Mouse (Mus musculus): ENCODE results near the gene Gpc4. TPM values are rescaled to one million over a fixed set of nuclear protein-coding genes. Genes with fewer than 3 reads are reported as not detected.

Gene Gpc4
- total RNA-seq, 1 experiment: 56.5 TPM

- TF ChIP-seq ZC3H11A (IDR thresholded peaks at IDR 0.05; ENCODE audit: borderline replicate concordance, low read depth, low read length) (no peak), HCFC1 (IDR thresholded peaks at IDR 0.05; ENCODE audit: borderline replicate concordance, insufficient read depth, low read length) (no peak), ZNF384 (IDR thresholded peaks at IDR 0.05; ENCODE audit: low read depth, low read length) (no peak), MAFK (IDR thresholded peaks at IDR 0.05; ENCODE audit: insufficient read depth, low read depth, low read length) (no peak), CHD2 (IDR thresholded peaks at IDR 0.05; ENCODE audit: low read depth, low read length) (no peak)
- Histone ChIP-seq H3K9ac (ENCODE audit: insufficient read depth, low read depth, low read length, poor library complexity, severe bottlenecking) (no peak overlapping the region), H3K27ac (ENCODE audit: insufficient read depth, low read depth, low read length, poor library complexity, severe bottlenecking) (no peak overlapping the region), H3K9me3 (ENCODE audit: control insufficient read depth, insufficient read depth, low read depth, low read length) (no peaks in the 10 kb centered on the region), H3K4me1 (ENCODE audit: control insufficient read depth in 2 of 2, insufficient read depth in 2 of 2, low read length in 2 of 2, poor library complexity in 1 of 2) (no peaks in the 10 kb centered on the region), H3K4me3 (ENCODE audit: insufficient read depth in 1 of 2, low read depth in 1 of 2, low read length in 2 of 2, poor library complexity in 1 of 2, severe bottlenecking in 1 of 2) (no peak overlapping the region), H3K36me3 (ENCODE audit: control insufficient read depth, insufficient read depth, low read length, poor library complexity, severe bottlenecking) (no peaks in the 10 kb centered on the region)
- DNase-seq (ENCODE audit: low read depth, low spot score): no peak
- in situ Hi-C loops (cut with MboI; ENCODE audit: low sequenced_read_pairs in 2 of 2, unreplicated experiment in 2 of 2): no loop called here
Measured at GRCm38 (mm10) chrX:52108966-52109365, 56.1 kb downstream of the Gpc4 start.

DNA sequence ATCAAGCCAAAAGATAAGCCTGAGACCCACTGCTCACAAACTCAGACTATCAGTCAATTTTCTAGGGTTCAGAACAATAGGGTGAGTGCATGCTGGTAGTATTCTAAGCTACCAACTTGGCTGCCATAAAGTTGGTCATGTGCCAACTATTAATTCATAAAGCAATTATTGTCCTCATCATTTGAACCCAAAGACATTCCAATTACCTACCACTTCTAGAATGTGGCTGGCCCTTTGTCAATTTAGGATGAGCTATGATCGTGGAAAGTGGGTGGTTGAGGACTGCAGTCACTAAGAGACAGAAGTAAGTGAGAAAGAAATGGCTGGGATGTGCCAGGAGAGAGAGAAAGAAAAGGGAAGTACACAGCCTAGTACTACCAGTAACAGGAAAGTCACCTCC lies 61.3 kb downstream of the Gpc4 start:
- Histone ChIP-seq H3K27ac (ENCODE audit: insufficient read depth, low read depth, low read length, poor library complexity, severe bottlenecking) (no peak overlapping the region), H3K4me3 (ENCODE audit: insufficient read depth in 1 of 2, low read depth in 1 of 2, low read length in 2 of 2, poor library complexity in 1 of 2, severe bottlenecking in 1 of 2) (no peak overlapping the region), H3K9ac (ENCODE audit: insufficient read depth, low read depth, low read length, poor library complexity, severe bottlenecking) (no peak overlapping the region), H3K9me3 (ENCODE audit: control insufficient read depth, insufficient read depth, low read depth, low read length) (no peaks in the 10 kb centered on the region), H3K36me3 (ENCODE audit: control insufficient read depth, insufficient read depth, low read length, poor library complexity, severe bottlenecking) (no peaks in the 10 kb centered on the region), H3K4me1 (ENCODE audit: control insufficient read depth in 2 of 2, insufficient read depth in 2 of 2, low read length in 2 of 2, poor library complexity in 1 of 2) (no peaks in the 10 kb centered on the region)
- TF ChIP-seq ZC3H11A (IDR thresholded peaks at IDR 0.05; ENCODE audit: borderline replicate concordance, low read depth, low read length) (no peak), ZNF384 (IDR thresholded peaks at IDR 0.05; ENCODE audit: low read depth, low read length) (no peak), CHD2 (IDR thresholded peaks at IDR 0.05; ENCODE audit: low read depth, low read length) (no peak), MAFK (IDR thresholded peaks at IDR 0.05; ENCODE audit: insufficient read depth, low read depth, low read length) (no peak), HCFC1 (IDR thresholded peaks at IDR 0.05; ENCODE audit: borderline replicate concordance, insufficient read depth, low read length) (no peak)
- DNase-seq (ENCODE audit: low read depth, low spot score): no peak
- in situ Hi-C loops (cut with MboI; ENCODE audit: low sequenced_read_pairs in 2 of 2, unreplicated experiment in 2 of 2): no loop called here

DNA sequence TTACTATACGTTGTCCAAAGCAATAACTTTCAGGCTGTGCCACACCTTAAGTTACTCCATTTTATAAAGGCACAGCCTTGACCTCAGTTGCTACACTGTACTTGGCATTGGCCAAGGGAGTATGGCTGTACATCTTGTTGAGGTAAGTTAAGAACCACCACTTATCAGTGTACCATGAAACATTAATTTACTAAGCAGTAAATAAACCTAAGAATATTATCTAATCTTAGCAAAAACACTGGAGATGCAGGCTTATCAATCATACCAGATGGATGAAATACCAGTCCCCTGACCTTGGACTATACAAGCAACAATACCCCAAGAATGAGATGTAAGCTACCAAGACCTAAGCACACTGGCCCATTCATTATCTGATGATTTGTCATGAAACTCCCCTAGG lies 63.1 kb downstream of the Gpc4 start:
- TF ChIP-seq MAFK (IDR thresholded peaks at IDR 0.05; ENCODE audit: insufficient read depth, low read depth, low read length) (no peak), CHD2 (IDR thresholded peaks at IDR 0.05; ENCODE audit: low read depth, low read length) (no peak), ZNF384 (IDR thresholded peaks at IDR 0.05; ENCODE audit: low read depth, low read length) (no peak), ZC3H11A (IDR thresholded peaks at IDR 0.05; ENCODE audit: borderline replicate concordance, low read depth, low read length) (no peak), HCFC1 (IDR thresholded peaks at IDR 0.05; ENCODE audit: borderline replicate concordance, insufficient read depth, low read length) (no peak)
- H3K27ac ChIP-seq (ENCODE audit: insufficient read depth, low read depth, low read length, poor library complexity, severe bottlenecking): no peak overlapping the region
- DNase-seq (ENCODE audit: low read depth, low spot score): no peak
- no peak overlapping the region for H3K4me3 ChIP-seq (ENCODE audit: insufficient read depth in 1 of 2, low read depth in 1 of 2, low read length in 2 of 2, poor library complexity in 1 of 2, severe bottlenecking in 1 of 2)
- no peaks in the 10 kb centered on the region for H3K4me1 ChIP-seq (ENCODE audit: control insufficient read depth in 2 of 2, insufficient read depth in 2 of 2, low read length in 2 of 2, poor library complexity in 1 of 2)
- no peak overlapping the region for H3K9ac ChIP-seq (ENCODE audit: insufficient read depth, low read depth, low read length, poor library complexity, severe bottlenecking)
- no peaks in the 10 kb centered on the region for H3K9me3 ChIP-seq (ENCODE audit: control insufficient read depth, insufficient read depth, low read depth, low read length)
- in situ Hi-C loops (cut with MboI; ENCODE audit: low sequenced_read_pairs in 2 of 2, unreplicated experiment in 2 of 2): no loop called here
- no peaks in the 10 kb centered on the region for H3K36me3 ChIP-seq (ENCODE audit: control insufficient read depth, insufficient read depth, low read length, poor library complexity, severe bottlenecking)

DNA sequence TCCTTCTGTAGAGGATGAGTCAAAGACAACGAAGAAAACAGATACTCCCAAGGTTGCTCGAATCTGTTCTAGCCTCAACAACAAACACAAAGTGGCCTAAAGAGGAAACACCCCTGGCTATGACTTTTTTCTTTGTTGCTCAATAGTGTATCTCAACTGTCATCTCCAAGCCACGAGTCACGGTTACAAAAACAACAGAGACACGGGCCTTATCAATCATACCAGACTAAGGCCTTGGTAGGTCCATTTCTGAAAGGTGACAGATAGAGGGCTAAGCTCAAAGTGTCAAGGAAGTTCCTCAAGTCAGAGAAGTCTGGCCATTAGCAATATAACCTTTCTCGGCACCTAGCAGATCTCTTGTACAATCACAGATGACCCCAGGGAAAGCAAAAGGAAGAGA lies 63.6 kb downstream of the Gpc4 start:
- DNase-seq (ENCODE audit: low read depth, low spot score): no peak
- Histone ChIP-seq H3K4me1 (ENCODE audit: control insufficient read depth in 2 of 2, insufficient read depth in 2 of 2, low read length in 2 of 2, poor library complexity in 1 of 2) (no peaks in the 10 kb centered on the region), H3K27ac (ENCODE audit: insufficient read depth, low read depth, low read length, poor library complexity, severe bottlenecking) (no peak overlapping the region), H3K9me3 (ENCODE audit: control insufficient read depth, insufficient read depth, low read depth, low read length) (no peaks in the 10 kb centered on the region), H3K9ac (ENCODE audit: insufficient read depth, low read depth, low read length, poor library complexity, severe bottlenecking) (no peak overlapping the region), H3K4me3 (ENCODE audit: insufficient read depth in 1 of 2, low read depth in 1 of 2, low read length in 2 of 2, poor library complexity in 1 of 2, severe bottlenecking in 1 of 2) (no peak overlapping the region), H3K36me3 (ENCODE audit: control insufficient read depth, insufficient read depth, low read length, poor library complexity, severe bottlenecking) (no peaks in the 10 kb centered on the region)
- in situ Hi-C loops (cut with MboI; ENCODE audit: low sequenced_read_pairs in 2 of 2, unreplicated experiment in 2 of 2): no loop called here
- TF ChIP-seq ZNF384 (IDR thresholded peaks at IDR 0.05; ENCODE audit: low read depth, low read length) (no peak), ZC3H11A (IDR thresholded peaks at IDR 0.05; ENCODE audit: borderline replicate concordance, low read depth, low read length) (no peak)

DNA sequence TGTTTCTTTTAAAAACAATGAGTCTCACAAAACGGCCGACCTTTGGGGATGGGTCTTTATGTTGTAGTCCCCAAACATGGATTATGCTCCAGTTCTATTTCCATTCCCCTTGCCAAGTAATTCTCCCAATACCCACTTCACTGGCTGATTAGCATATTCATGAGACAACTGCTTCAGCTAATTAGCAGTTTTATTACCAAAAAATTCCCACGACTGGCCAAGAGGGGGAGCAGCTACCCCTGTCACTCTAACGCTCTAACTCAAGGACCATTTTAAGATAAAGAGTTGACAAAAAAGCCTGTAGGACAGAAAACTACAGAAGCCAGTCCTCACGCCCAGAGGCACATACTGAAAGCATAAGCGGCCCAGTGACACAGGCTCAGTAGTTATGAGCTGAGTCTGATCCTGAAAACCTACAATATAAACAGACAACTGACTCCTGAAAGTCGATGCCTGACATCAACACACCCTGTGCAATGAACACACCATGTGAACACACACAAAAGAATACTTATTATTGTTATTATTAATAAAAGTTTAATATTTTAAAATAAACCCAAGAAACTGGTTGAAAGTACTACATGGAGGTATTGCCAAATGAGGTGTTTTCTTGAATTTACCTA lies 77.2 kb downstream of the Gpc4 start:
- TF ChIP-seq HCFC1 (IDR thresholded peaks at IDR 0.05; ENCODE audit: borderline replicate concordance, insufficient read depth, low read length) (no peak), ZC3H11A (IDR thresholded peaks at IDR 0.05; ENCODE audit: borderline replicate concordance, low read depth, low read length) (no peak), CHD2 (IDR thresholded peaks at IDR 0.05; ENCODE audit: low read depth, low read length) (no peak), ZNF384 (IDR thresholded peaks at IDR 0.05; ENCODE audit: low read depth, low read length) (no peak), MAFK (IDR thresholded peaks at IDR 0.05; ENCODE audit: insufficient read depth, low read depth, low read length) (no peak)
- Histone ChIP-seq H3K36me3 (ENCODE audit: control insufficient read depth, insufficient read depth, low read length, poor library complexity, severe bottlenecking) (no peaks in the 10 kb centered on the region), H3K9me3 (ENCODE audit: control insufficient read depth, insufficient read depth, low read depth, low read length) (no peaks in the 10 kb centered on the region), H3K27ac (ENCODE audit: insufficient read depth, low read depth, low read length, poor library complexity, severe bottlenecking) (no peak overlapping the region), H3K9ac (ENCODE audit: insufficient read depth, low read depth, low read length, poor library complexity, severe bottlenecking) (no peak overlapping the region), H3K4me3 (ENCODE audit: insufficient read depth in 1 of 2, low read depth in 1 of 2, low read length in 2 of 2, poor library complexity in 1 of 2, severe bottlenecking in 1 of 2) (no peak overlapping the region), H3K4me1 (ENCODE audit: control insufficient read depth in 2 of 2, insufficient read depth in 2 of 2, low read length in 2 of 2, poor library complexity in 1 of 2) (no peaks in the 10 kb centered on the region)
- DNase-seq (ENCODE audit: low read depth, low spot score): no peak
- in situ Hi-C loops (cut with MboI; ENCODE audit: low sequenced_read_pairs in 2 of 2, unreplicated experiment in 2 of 2): no loop called here
